Mouse (Mus musculus) hindbrain, embryonic 11.5 days (tissue): ENCODE results near the gene Csk. TPM values are rescaled to one million over a fixed set of nuclear protein-coding genes. Genes with fewer than 3 reads are reported as not detected.

Experiments
- ATAC-seq: fragments of 200-750 bp; cut with Nextera tagmentation; 2 replicates; pipeline ENCODE4 v1.8.0; 2017; ENCODE audit warnings: mild to moderate bottlenecking, moderate TSS enrichment, moderate library complexity; ENCODE audit not compliant: low FRiP score
- DNase-seq: peaks from one replicate; pipeline ENCODE4 v3.0.0-alpha.2; 2015; ENCODE audit warnings: low spot score
- H3K27ac ChIP-seq: fragments of 300-500 bp; sonication (generic); 2 replicates; pipeline ENCODE4 v1.5.1; 2014; ENCODE audit warnings: mild to moderate bottlenecking, low read depth, low read length
- H3K27me3 ChIP-seq: fragments of 300-500 bp; sonication (generic); 2 replicates; pipeline ENCODE4 v1.6.1; 2014; ENCODE audit warnings: mild to moderate bottlenecking, low read length, moderate library complexity, mixed read lengths; ENCODE audit not compliant: control insufficient read depth, insufficient read depth
- H3K36me3 ChIP-seq: fragments of 300-500 bp; sonication (generic); 2 replicates; pipeline ENCODE4 v1.6.1; 2014; ENCODE audit warnings: mild to moderate bottlenecking, low read length, moderate library complexity, mixed read lengths; ENCODE audit not compliant: control insufficient read depth, insufficient read depth
- H3K4me1 ChIP-seq: fragments of 300-500 bp; sonication (generic); replicated peaks from 2 replicates; pipeline ENCODE4 v1.6.1; 2014; ENCODE audit warnings: low read length, mixed read lengths; ENCODE audit not compliant: control insufficient read depth, insufficient read depth
- H3K4me2 ChIP-seq: fragments of 300-500 bp; sonication (generic); replicated peaks from 2 replicates; pipeline ENCODE4 v1.6.1; 2014; ENCODE audit warnings: mild to moderate bottlenecking, low read depth, low read length
- H3K4me3 ChIP-seq: fragments of 300-500 bp; sonication (generic); 2 replicates; pipeline ENCODE4 v1.5.1; 2014; ENCODE audit warnings: low read depth, low read length
- H3K9ac ChIP-seq: fragments of 300-500 bp; sonication (generic); 2 replicates; pipeline ENCODE4 v1.6.1; 2014; ENCODE audit warnings: low read depth, low read length
- H3K9me3 ChIP-seq: fragments of 300-500 bp; sonication (generic); 2 replicates; pipeline ENCODE4 v1.6.1; 2016; ENCODE audit warnings: low read length; ENCODE audit not compliant: control insufficient read depth
- WGBS: fragments of 180-500 bp; shearing (Covaris S2); extraction: QIAGEN DNeasy Blood & Tissue Kit; methylation state at CpG from one replicate; pipeline ENCODE4 v1.1.7; 2014; 5-methylcytosine and 5-hydroxymethylcytosine counted together
- polyA plus RNA-seq: library from polyadenylated mRNA; unstranded; fragments of >200 nt; fragmentation: Nextera tagmentation; extraction: Ambion mirVana; gene quantifications from 2 replicates; pipeline ENCODE4 v1.2.1, GENCODE M21; 2014

Gene Csk
- polyA plus RNA-seq, 1 experiment from 2014 or later, result 29.4 TPM

GRCm38 (mm10) chr9:57606139-57606851 is 47.1 kb downstream of the Csk start, which contains the start of gene Cplx3:
Gene Cplx3 (minus strand): TSS chr9:57606281.
- 8% methylated on average over 24 of the region's 24 CpGs for WGBS
- Histone ChIP-seq H3K27ac (no peak within 1 kb of the TSS), H3K9ac (no peak within 1 kb of the TSS), H3K4me2 (peak within 1 kb of the TSS; percentile 8; the same call in 1 of the 2 replicates), H3K4me3 (no peak within 1 kb of the TSS), H3K9me3 (no peaks in the 10 kb centered on the region), H3K36me3 (no peaks in the 10 kb centered on the region), H3K27me3 (peaks cover 2% of the 10 kb centered on the region; the same call in 1 of the 2 replicates), H3K4me1 (peaks cover 3% of the 10 kb centered on the region)
- peak; percentile 71 for DNase-seq
- ATAC-seq, result no peak

GRCm38 (mm10) chr9:57605503-57605902 is 47.9 kb downstream of the Csk start:
- Histone ChIP-seq H3K36me3 (no peaks in the 10 kb centered on the region), H3K4me1 (peaks cover 4% of the 10 kb centered on the region), H3K9me3 (no peaks in the 10 kb centered on the region), H3K9ac (no peak overlapping the region), H3K4me3 (no peak overlapping the region), H3K4me2 (no peak overlapping the region), H3K27me3 (peaks cover 2% of the 10 kb centered on the region; the same call in 1 of the 2 replicates), H3K27ac (no peak overlapping the region)
- WGBS, result 16% methylated on average over 9 of the region's 9 CpGs
- ATAC-seq, result no peak
- DNase-seq, result no peak

- 78% methylated on average over 4 of the region's 4 CpGs for WGBS
- H3K4me2 ChIP-seq, result no peak overlapping the region
- no peak for ATAC-seq
Measured at GRCm38 (mm10) chr9:57604875-57605274, 48.6 kb downstream of the Csk start.

GRCm38 (mm10) chr9:57602098-57602497 is 51.3 kb downstream of the Csk start:
- peaks cover 8% of the 10 kb centered on the region for H3K4me1 ChIP-seq

More at GRCm38 (mm10) chr9:57604875-57605274, 48.6 kb downstream of the Csk start:
- Histone ChIP-seq H3K9me3 (no peaks in the 10 kb centered on the region), H3K36me3 (no peaks in the 10 kb centered on the region), H3K4me1 (peaks cover 5% of the 10 kb centered on the region), H3K27ac (no peak overlapping the region), H3K9ac (no peak overlapping the region), H3K4me3 (no peak overlapping the region), H3K27me3 (peaks cover 2% of the 10 kb centered on the region; the same call in 1 of the 2 replicates)
- no peak for DNase-seq

GRCm38 (mm10) chr9:57601353-57601706 is 52.1 kb downstream of the Csk start:
- ATAC-seq (no peak), DNase-seq (no peak)
- 82% methylated on average over 2 of the region's 2 CpGs for WGBS
- Histone ChIP-seq H3K36me3 (no peaks in the 10 kb centered on the region), H3K4me3 (no peak overlapping the region), H3K9me3 (no peaks in the 10 kb centered on the region), H3K27ac (no peak overlapping the region), H3K4me2 (no peak overlapping the region), H3K27me3 (no peaks in the 10 kb centered on the region; the same call in 1 of the 2 replicates), H3K4me1 (peaks cover 7% of the 10 kb centered on the region; the same call in 1 of the 2 replicates), H3K9ac (no peak overlapping the region)

More at GRCm38 (mm10) chr9:57602098-57602497, 51.3 kb downstream of the Csk start:
- no peaks in the 10 kb centered on the region; the same call in 1 of the 2 replicates for H3K27me3 ChIP-seq
- no peaks in the 10 kb centered on the region for H3K36me3 ChIP-seq
- no peak overlapping the region for H3K4me2 ChIP-seq
- no peaks in the 10 kb centered on the region for H3K9me3 ChIP-seq
- no peak overlapping the region for H3K9ac ChIP-seq
- ATAC-seq, result no peak
- 68% methylated on average over 8 of the region's 8 CpGs for WGBS
- H3K4me3 ChIP-seq, result no peak overlapping the region
- no peak for DNase-seq
- H3K27ac ChIP-seq, result no peak overlapping the region

GRCm38 (mm10) chr9:57600620-57601352 is 52.6 kb downstream of the Csk start:
- ATAC-seq (peak; percentile 39; the same call in 1 of the 2 replicates), DNase-seq (peak; percentile 59)
- no peaks in the 10 kb centered on the region for H3K9me3 ChIP-seq
- 12% methylated on average over 3 of the region's 3 CpGs for WGBS
- peaks cover 5% of the 10 kb centered on the region; the same call in 1 of the 2 replicates for H3K4me1 ChIP-seq
- no peaks in the 10 kb centered on the region for H3K36me3 ChIP-seq
- H3K4me3 ChIP-seq, result no peak overlapping the region
- H3K4me2 ChIP-seq, result no peak overlapping the region
- H3K27ac ChIP-seq, result no peak overlapping the region
- H3K27me3 ChIP-seq, result no peaks in the 10 kb centered on the region
- no peak overlapping the region for H3K9ac ChIP-seq

GRCm38 (mm10) chr9:57598851-57599563 is 54.4 kb downstream of the Csk start:
- 0 out of 2 replicates have a peak, but pooled peaks cover 2% of the 10 kb centered on the region for H3K36me3 ChIP-seq
- 39% methylated on average over 8 of the region's 8 CpGs for WGBS
- no peak overlapping the region for H3K9ac ChIP-seq
- peaks cover 5% of the 10 kb centered on the region; the same call in 1 of the 2 replicates for H3K4me1 ChIP-seq
- no peaks in the 10 kb centered on the region for H3K9me3 ChIP-seq
- no peak overlapping the region for H3K4me2 ChIP-seq
- no peak overlapping the region for H3K4me3 ChIP-seq
- peak overlapping the region; percentile 17 for H3K27ac ChIP-seq
- ATAC-seq (peak; percentile 69), DNase-seq (peak; percentile 44)
- H3K27me3 ChIP-seq, result no peaks in the 10 kb centered on the region

DNA sequence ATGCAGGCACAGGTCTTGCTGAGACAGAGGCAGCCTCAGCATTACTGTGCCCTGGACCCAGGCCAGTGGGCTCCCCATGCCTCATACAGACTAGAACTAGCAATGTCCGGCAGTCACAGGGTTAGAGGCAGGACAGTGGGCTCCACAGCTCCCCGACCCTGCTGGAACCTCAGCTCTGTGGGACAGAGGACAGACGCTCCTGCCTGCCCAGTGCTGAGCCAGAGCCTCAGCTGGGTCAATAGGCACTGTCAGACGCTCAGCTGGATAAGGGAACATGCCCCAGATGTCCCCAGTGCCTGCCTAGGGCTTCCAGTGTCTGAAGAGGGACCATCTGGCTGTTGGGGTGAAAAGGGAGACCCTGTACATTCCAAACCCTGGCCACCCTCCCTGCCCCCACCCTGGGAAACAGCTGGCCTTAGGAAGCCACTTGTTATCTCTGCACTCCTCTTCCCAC is 55.5 kb downstream of the Csk start:
- ATAC-seq (peak; percentile 61), DNase-seq (peak; percentile 41)
- peaks cover 5% of the 10 kb centered on the region; the same call in 1 of the 2 replicates for H3K4me1 ChIP-seq
- no peaks in the 10 kb centered on the region for H3K9me3 ChIP-seq
- H3K4me3 ChIP-seq, result no peak overlapping the region
- H3K4me2 ChIP-seq, result no peak overlapping the region
- H3K27me3 ChIP-seq, result no peaks in the 10 kb centered on the region
- peak overlapping the region; percentile 56 for H3K27ac ChIP-seq
- no peak overlapping the region for H3K9ac ChIP-seq
- 0 out of 2 replicates have a peak, but pooled peaks cover 2% of the 10 kb centered on the region for H3K36me3 ChIP-seq
- WGBS, result 17% methylated on average over 4 of the region's 4 CpGs
